Mouse (Mus musculus): ENCODE data around the gene Zic3. TPM values are rescaled to one million over a fixed set of nuclear protein-coding genes. Genes with fewer than 3 reads are reported as not detected.

Gene Zic3
- polyA plus RNA-seq, 1 experiment from 2014 or later: 0.19 TPM

GRCm38 (mm10) chrX:58028858-58029257 is 6.4 kb downstream of the Zic3 start:
- WGBS: 12% methylated on average over 8 of the region's 8 CpGs
- Histone ChIP-seq H3K9me3 (replicated peaks) (0 out of 2 replicates have a peak, but pooled peaks cover 3% of the 10 kb centered on the region), H3K4me3 (no peak overlapping the region)

GRCm38 (mm10) chrX:58030100-58030834 is 7.8 kb downstream of the Zic3 start:
- peak overlapping the region; percentile 53 for H3K4me3 ChIP-seq
- WGBS: 14% methylated on average over 48 of the region's 48 CpGs
- peaks cover 8% of the 10 kb centered on the region; the same call in 1 of the 2 replicates for H3K4me1 ChIP-seq (replicated peaks)
- ATAC-seq (ENCODE audit: insufficient number of reproducible peaks, low FRiP score): peak; percentile 90
- no peak overlapping the region for H3K27ac ChIP-seq (ENCODE audit: poor library complexity, severe bottlenecking)
- H3K9me3 ChIP-seq (replicated peaks): 0 out of 2 replicates have a peak, but pooled peaks cover 3% of the 10 kb centered on the region
- H3K4me2 ChIP-seq: peak overlapping the region; percentile 76
- H3K27me3 ChIP-seq (replicated peaks): peaks cover 71% of the 10 kb centered on the region
- peak overlapping the region; percentile 38; the same call in 1 of the 2 replicates for H3K9ac ChIP-seq
- no peaks in the 10 kb centered on the region for H3K36me3 ChIP-seq

More at GRCm38 (mm10) chrX:58028858-58029257, 6.4 kb downstream of the Zic3 start:
- Histone ChIP-seq H3K4me2 (no peak overlapping the region), H3K9ac (no peak overlapping the region), H3K36me3 (no peaks in the 10 kb centered on the region), H3K27me3 (replicated peaks) (peaks cover 77% of the 10 kb centered on the region), H3K27ac (ENCODE audit: poor library complexity, severe bottlenecking) (no peak overlapping the region), H3K4me1 (replicated peaks) (peaks cover 8% of the 10 kb centered on the region; the same call in 1 of the 2 replicates)
- no peak for ATAC-seq (ENCODE audit: insufficient number of reproducible peaks, low FRiP score)

- Histone ChIP-seq H3K36me3 (no peaks in the 10 kb centered on the region), H3K4me1 (replicated peaks) (peaks cover 8% of the 10 kb centered on the region; the same call in 1 of the 2 replicates), H3K27me3 (replicated peaks) (peaks cover 66% of the 10 kb centered on the region), H3K4me3 (peak overlapping the region; percentile 53), H3K9ac (no peak overlapping the region), H3K9me3 (replicated peaks) (0 out of 2 replicates have a peak, but pooled peaks cover 3% of the 10 kb centered on the region), H3K4me2 (peak overlapping the region; percentile 76), H3K27ac (ENCODE audit: poor library complexity, severe bottlenecking) (no peak overlapping the region)
- 0 out of 2 replicates have a peak, but pooled peaks have one; percentile 52 for ATAC-seq (ENCODE audit: insufficient number of reproducible peaks, low FRiP score)
- WGBS: 15% methylated on average over 56 of the region's 56 CpGs
Measured at GRCm38 (mm10) chrX:58030835-58031670, 8.6 kb downstream of the Zic3 start.

GRCm38 (mm10) chrX:58031671-58032605 is 9.4 kb downstream of the Zic3 start:
- no peak overlapping the region for H3K27ac ChIP-seq (ENCODE audit: poor library complexity, severe bottlenecking)
- H3K4me2 ChIP-seq: peak overlapping the region; percentile 76
- peak overlapping the region; percentile 53 for H3K4me3 ChIP-seq
- H3K9me3 ChIP-seq (replicated peaks): 0 out of 2 replicates have a peak, but pooled peaks cover 3% of the 10 kb centered on the region
- H3K4me1 ChIP-seq (replicated peaks): peaks cover 8% of the 10 kb centered on the region; the same call in 1 of the 2 replicates
- no peaks in the 10 kb centered on the region for H3K36me3 ChIP-seq
- peaks cover 67% of the 10 kb centered on the region for H3K27me3 ChIP-seq (replicated peaks)
- 11% methylated on average over 54 of the region's 56 CpGs for WGBS
- no peak overlapping the region for H3K9ac ChIP-seq
- ATAC-seq (ENCODE audit: insufficient number of reproducible peaks, low FRiP score): no peak

GRCm38 (mm10) chrX:58032622-58033021 is 10.1 kb downstream of the Zic3 start:
- no peak overlapping the region for H3K4me2 ChIP-seq
- peaks cover 8% of the 10 kb centered on the region; the same call in 1 of the 2 replicates for H3K4me1 ChIP-seq (replicated peaks)
- no peak overlapping the region for H3K27ac ChIP-seq (ENCODE audit: poor library complexity, severe bottlenecking)
- 13% methylated on average over 7 of the region's 7 CpGs for WGBS
- H3K4me3 ChIP-seq: no peak overlapping the region
- H3K9me3 ChIP-seq (replicated peaks): 0 out of 2 replicates have a peak, but pooled peaks cover 3% of the 10 kb centered on the region
- H3K36me3 ChIP-seq: no peaks in the 10 kb centered on the region
- peaks cover 67% of the 10 kb centered on the region for H3K27me3 ChIP-seq (replicated peaks)
- H3K9ac ChIP-seq: no peak overlapping the region
- ATAC-seq (ENCODE audit: insufficient number of reproducible peaks, low FRiP score): no peak

GRCm38 (mm10) chrX:58033521-58033920 is 11.0 kb downstream of the Zic3 start:
- no peak overlapping the region for H3K9ac ChIP-seq
- peaks cover 68% of the 10 kb centered on the region for H3K27me3 ChIP-seq (replicated peaks)
- 8% methylated on average over 22 of the region's 22 CpGs for WGBS
- H3K4me2 ChIP-seq: peak overlapping the region; percentile 33; the same call in 1 of the 2 replicates
- ATAC-seq (ENCODE audit: insufficient number of reproducible peaks, low FRiP score): no peak
- H3K4me3 ChIP-seq: no peak overlapping the region
- H3K9me3 ChIP-seq (replicated peaks): 0 out of 2 replicates have a peak, but pooled peaks cover 3% of the 10 kb centered on the region
- H3K4me1 ChIP-seq (replicated peaks): peaks cover 8% of the 10 kb centered on the region; the same call in 1 of the 2 replicates
- no peaks in the 10 kb centered on the region for H3K36me3 ChIP-seq
- no peak overlapping the region for H3K27ac ChIP-seq (ENCODE audit: poor library complexity, severe bottlenecking)

- H3K9me3 ChIP-seq (replicated peaks): no peaks in the 10 kb centered on the region
- peak overlapping the region; percentile 75 for H3K4me2 ChIP-seq
- no peaks in the 10 kb centered on the region for H3K4me1 ChIP-seq (replicated peaks)
- no peaks in the 10 kb centered on the region for H3K36me3 ChIP-seq
- ATAC-seq (ENCODE audit: insufficient number of reproducible peaks, low FRiP score): peak; percentile 77
- H3K27ac ChIP-seq (ENCODE audit: poor library complexity, severe bottlenecking): no peak overlapping the region
- H3K4me3 ChIP-seq: peak overlapping the region; percentile 55
- H3K9ac ChIP-seq: peak overlapping the region; percentile 55
- peaks cover 37% of the 10 kb centered on the region for H3K27me3 ChIP-seq (replicated peaks)
- WGBS: 15% methylated on average over 69 of the region's 70 CpGs
Measured at GRCm38 (mm10) chrX:58038061-58039007, 15.8 kb downstream of the Zic3 start.

- no peak for ATAC-seq (ENCODE audit: insufficient number of reproducible peaks, low FRiP score)
- 43% methylated on average over 4 of the region's 4 CpGs for WGBS
- Histone ChIP-seq H3K4me3 (no peak overlapping the region), H3K27me3 (replicated peaks) (peaks cover 25% of the 10 kb centered on the region), H3K9ac (no peak overlapping the region), H3K4me1 (replicated peaks) (no peaks in the 10 kb centered on the region), H3K9me3 (replicated peaks) (no peaks in the 10 kb centered on the region), H3K27ac (ENCODE audit: poor library complexity, severe bottlenecking) (no peak overlapping the region), H3K4me2 (no peak overlapping the region), H3K36me3 (no peaks in the 10 kb centered on the region)
Measured at GRCm38 (mm10) chrX:58039703-58040102, 17.2 kb downstream of the Zic3 start.

GRCm38 (mm10) chrX:58041865-58042264 is 19.4 kb downstream of the Zic3 start:
- H3K4me1 ChIP-seq (replicated peaks): no peaks in the 10 kb centered on the region
- 62% methylated on average over 3 of the region's 3 CpGs for WGBS
- no peak overlapping the region for H3K4me2 ChIP-seq
- no peaks in the 10 kb centered on the region for H3K9me3 ChIP-seq (replicated peaks)
- no peak overlapping the region for H3K9ac ChIP-seq
- H3K27me3 ChIP-seq (replicated peaks): peaks cover 22% of the 10 kb centered on the region
- no peak overlapping the region for H3K4me3 ChIP-seq
- no peaks in the 10 kb centered on the region for H3K36me3 ChIP-seq
- no peak for ATAC-seq (ENCODE audit: insufficient number of reproducible peaks, low FRiP score)
- no peak overlapping the region for H3K27ac ChIP-seq (ENCODE audit: poor library complexity, severe bottlenecking)
